Mouse (Mus musculus) midbrain, postnatal 0 days (tissue): ENCODE data around the gene Slc12a7. TPM values are rescaled to one million over a fixed set of nuclear protein-coding genes. Genes with fewer than 3 reads are reported as not detected.
A peak's percentile ranks its signal among the peaks of the same experiment; 100 is the strongest.

ENCODE experiments used
- ATAC-seq: fragments of 200-750 bp; cut with Nextera tagmentation; 2 replicates; pipeline ENCODE4 v1.8.0; 2017; ENCODE audit warnings: moderate number of reproducible peaks, mild to moderate bottlenecking, moderate TSS enrichment, moderate library complexity; ENCODE audit not compliant: low FRiP score
- DNase-seq: peaks from one replicate; pipeline ENCODE4 v3.0.0-alpha.2; 2015; ENCODE audit warnings: low spot score
- H3K27ac ChIP-seq: fragments of 300-500 bp; sonication (generic); 2 replicates; pipeline ENCODE4 v1.5.1; 2014; ENCODE audit warnings: low read depth, mild to moderate bottlenecking, low read length, mixed read lengths
- H3K27me3 ChIP-seq: fragments of 300-500 bp; sonication (generic); 2 replicates; pipeline ENCODE4 v1.6.1; 2014; ENCODE audit warnings: low read length, control low read depth, mixed read lengths; ENCODE audit not compliant: insufficient read depth
- H3K36me3 ChIP-seq: fragments of 300-500 bp; sonication (generic); 2 replicates; pipeline ENCODE4 v1.6.1; 2014; ENCODE audit warnings: low read length, control low read depth, mixed read lengths; ENCODE audit not compliant: insufficient read depth
- H3K4me1 ChIP-seq: fragments of 300-500 bp; sonication (generic); 2 replicates; pipeline ENCODE4 v1.6.1; 2014; ENCODE audit warnings: mild to moderate bottlenecking, control low read depth, antibody characterized with exemption, low read length, mixed read lengths; ENCODE audit not compliant: insufficient read depth
- H3K4me2 ChIP-seq: fragments of 300-500 bp; sonication (generic); 2 replicates; pipeline ENCODE4 v1.6.1; 2014; ENCODE audit warnings: low read depth, mild to moderate bottlenecking, low read length, mixed read lengths; ENCODE audit not compliant: poor library complexity, severe bottlenecking
- H3K4me3 ChIP-seq: fragments of 300-500 bp; sonication (generic); 2 replicates; pipeline ENCODE4 v1.5.1; 2014; ENCODE audit warnings: low read depth, mild to moderate bottlenecking, low read length, moderate library complexity
- H3K9ac ChIP-seq: fragments of 300-500 bp; sonication (generic); replicated peaks from 2 replicates; pipeline ENCODE4 v1.6.1; 2014; ENCODE audit warnings: mild to moderate bottlenecking, low read length, moderate library complexity, mixed read lengths; ENCODE audit not compliant: poor library complexity, severe bottlenecking
- H3K9me3 ChIP-seq: fragments of 300-500 bp; sonication (generic); 2 replicates; pipeline ENCODE4 v1.6.1; 2016; ENCODE audit warnings: low read length, control low read depth
- CTCF ChIP-seq: IDR thresholded peaks from 2 replicates; pipeline ENCODE4 v1.5.1; 2016; ENCODE audit warnings: antibody characterized with exemption, mild to moderate bottlenecking
- WGBS: fragments of 180-500 bp; shearing (Covaris S2); extraction: QIAGEN DNeasy Blood & Tissue Kit; methylation state at CpG from one replicate; pipeline ENCODE4 v1.1.7; 2014; 5-methylcytosine and 5-hydroxymethylcytosine counted together
- polyA plus RNA-seq: library from polyadenylated mRNA; unstranded; fragments of >200 nt; fragmentation: Nextera tagmentation; extraction: Ambion mirVana; gene quantifications from 2 replicates; pipeline ENCODE4 v1.2.1, GENCODE M21; 2015
- total RNA-seq: library from RNA; depleted of rRNA; stranded (reverse); fragments of >200 nt; gene quantifications from 2 replicates; pipeline ENCODE4 v1.2.3, GENCODE M21; 2014; rRNA removed

Slc12a7 gene
- 8.9 and 9.3 TPM in 2 replicates for total RNA-seq
- 4.1 and 4.7 TPM in 2 replicates for polyA plus RNA-seq

DNA sequence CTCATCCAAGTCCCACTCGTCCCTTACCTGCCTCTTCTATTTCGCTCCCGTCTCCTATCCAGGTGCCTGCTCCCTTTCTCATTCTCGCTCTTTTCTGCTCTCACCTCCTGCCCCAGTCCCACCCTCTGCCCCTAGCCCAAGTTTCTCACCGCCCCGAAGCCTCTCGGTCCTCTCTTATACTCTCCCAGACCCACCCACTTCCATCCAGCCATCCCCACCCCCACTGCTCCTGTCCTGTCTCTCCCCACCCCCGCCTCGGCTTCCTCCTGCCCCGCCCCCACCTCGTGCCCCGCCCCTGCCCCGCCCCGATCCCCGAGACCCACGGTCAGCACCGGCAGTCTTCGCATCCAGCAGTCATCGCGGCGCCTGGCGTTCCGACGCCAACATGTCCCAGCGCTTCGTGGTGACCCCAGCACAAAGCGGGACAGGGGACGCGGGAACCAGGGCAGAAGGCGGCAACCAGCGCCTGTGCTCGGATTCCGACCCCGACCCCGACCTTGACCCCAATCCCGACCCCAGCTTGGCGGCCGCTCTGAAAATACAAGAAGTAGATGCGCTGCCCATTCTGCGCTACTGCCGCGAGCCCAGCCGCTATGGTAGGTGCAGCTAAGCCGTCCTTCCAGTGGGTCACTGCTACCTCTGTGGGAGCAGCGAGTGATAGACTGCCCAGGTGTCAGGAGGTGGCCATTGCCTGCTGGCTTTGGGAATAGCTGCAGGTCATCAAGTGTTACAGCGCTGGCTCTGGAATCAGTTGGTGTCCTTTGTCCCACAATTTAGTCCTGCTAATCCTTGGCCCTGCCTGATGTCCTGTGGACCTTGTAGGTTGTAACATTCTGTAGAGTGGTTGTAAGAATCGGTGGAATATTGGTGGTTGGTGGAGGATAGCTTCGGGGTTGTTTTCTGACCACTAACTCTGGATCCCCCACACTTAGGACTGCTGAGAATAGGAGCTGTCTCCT lies at the start of gene Slc12a7:
Gene Slc12a7 (plus strand): TSS at position 353 of the 959 bp plus-strand sequence.
- Histone ChIP-seq H3K27ac (no peak within 1 kb of the TSS), H3K4me3 (peak within 1 kb of the TSS; percentile 36), H3K27me3 (no peaks in the 10 kb centered on the region), H3K4me1 (peaks cover 4% of the 10 kb centered on the region), H3K36me3 (no peaks in the 10 kb centered on the region), H3K9me3 (no peaks in the 10 kb centered on the region), H3K9ac (peak within 1 kb of the TSS; percentile 36; the same call in 1 of the 2 replicates), H3K4me2 (peak within 1 kb of the TSS; percentile 82)
- 5% methylated on average over 48 of the region's 48 CpGs for WGBS
- TF ChIP-seq CTCF = no peak
- DNase-seq (no peak), ATAC-seq (0 out of 2 replicates have a peak, but pooled peaks have one; percentile 28)

DNA sequence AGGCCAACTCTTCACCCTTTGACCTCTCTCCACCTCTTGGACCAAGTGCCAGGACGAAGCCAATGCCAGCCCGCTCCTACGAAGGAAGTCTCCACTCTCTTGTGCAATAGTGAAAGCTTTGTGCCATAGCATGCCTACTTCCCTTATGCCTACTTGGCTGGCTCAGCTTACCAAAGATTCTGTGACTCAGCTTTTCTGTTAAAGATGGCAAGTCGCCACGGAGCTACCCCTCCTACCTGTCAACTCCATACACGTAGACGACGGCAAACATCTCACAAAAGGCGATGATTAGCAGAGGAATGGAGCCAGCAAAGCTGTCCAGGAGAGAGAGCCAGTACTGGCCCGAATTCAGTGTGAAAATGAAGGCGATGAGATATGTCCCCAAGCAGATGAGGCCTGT lies 49.2 kb upstream of the Slc12a7 start:
- DNase-seq (no peak), ATAC-seq (no peak)
- TF ChIP-seq CTCF = no peak
- no peak overlapping the region for H3K4me3 ChIP-seq
- no peaks in the 10 kb centered on the region for H3K27me3 ChIP-seq
- no peaks in the 10 kb centered on the region for H3K36me3 ChIP-seq
- no peaks in the 10 kb centered on the region for H3K4me1 ChIP-seq
- no peak overlapping the region for H3K27ac ChIP-seq
- no peaks in the 10 kb centered on the region for H3K9me3 ChIP-seq
- no peak overlapping the region for H3K9ac ChIP-seq
- WGBS = 88% methylated on average over 11 of the region's 11 CpGs
- no peak overlapping the region for H3K4me2 ChIP-seq

DNA sequence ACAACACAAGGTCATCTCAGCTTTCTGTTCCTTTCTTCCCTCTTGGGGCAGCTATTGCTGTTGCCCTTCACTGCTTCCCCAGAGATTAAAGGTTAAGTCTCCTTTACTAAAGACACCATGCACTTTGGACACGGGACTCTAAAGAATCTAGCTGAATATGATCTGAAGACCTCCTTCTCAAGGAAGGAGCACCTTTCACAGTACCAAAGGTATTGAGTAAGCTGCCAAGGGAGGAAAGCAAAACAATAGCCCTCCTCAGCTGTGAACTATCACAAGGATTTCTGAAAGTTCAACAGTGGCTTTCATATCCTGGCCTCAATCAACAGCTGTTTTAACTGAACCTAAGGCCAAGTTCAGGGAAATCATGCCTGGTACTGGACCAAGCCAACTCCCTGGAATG lies 48.5 kb upstream of the Slc12a7 start:
- Histone ChIP-seq H3K4me3 (no peak overlapping the region), H3K4me2 (no peak overlapping the region), H3K9ac (no peak overlapping the region), H3K9me3 (no peaks in the 10 kb centered on the region), H3K27me3 (no peaks in the 10 kb centered on the region), H3K4me1 (no peaks in the 10 kb centered on the region), H3K36me3 (no peaks in the 10 kb centered on the region), H3K27ac (no peak overlapping the region)
- ATAC-seq = no peak
- no peak for TF ChIP-seq CTCF
- 77% methylated on average over 1 of the region's 1 CpGs for WGBS
- DNase-seq = no peak

DNA sequence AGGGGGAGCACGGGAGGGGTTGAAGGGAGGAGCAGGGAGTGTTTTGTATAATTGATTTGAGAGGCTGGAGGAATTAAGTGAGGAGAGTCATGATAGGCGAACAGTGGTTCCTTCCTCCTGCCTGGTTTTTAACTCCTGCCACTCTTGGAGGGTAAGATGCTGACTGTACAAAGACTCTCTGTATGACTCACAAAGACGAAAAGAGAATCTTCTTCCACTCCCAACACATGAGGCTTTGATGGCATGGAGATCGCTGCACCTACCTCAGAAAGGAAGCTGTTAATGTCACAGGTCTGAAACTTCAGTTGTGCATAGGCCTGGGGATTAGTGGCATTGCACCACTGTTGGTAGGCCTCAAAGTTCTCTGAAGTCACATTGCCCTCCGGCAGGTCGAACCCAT lies 47.4 kb upstream of the Slc12a7 start:
- no peak for DNase-seq
- Histone ChIP-seq H3K4me1 (no peaks in the 10 kb centered on the region), H3K9me3 (no peaks in the 10 kb centered on the region), H3K4me3 (no peak overlapping the region), H3K9ac (no peak overlapping the region), H3K27me3 (no peaks in the 10 kb centered on the region), H3K4me2 (no peak overlapping the region), H3K36me3 (no peaks in the 10 kb centered on the region), H3K27ac (no peak overlapping the region)
- TF ChIP-seq CTCF = no peak
- ATAC-seq = no peak
- 84% methylated on average over 6 of the region's 6 CpGs for WGBS

DNA sequence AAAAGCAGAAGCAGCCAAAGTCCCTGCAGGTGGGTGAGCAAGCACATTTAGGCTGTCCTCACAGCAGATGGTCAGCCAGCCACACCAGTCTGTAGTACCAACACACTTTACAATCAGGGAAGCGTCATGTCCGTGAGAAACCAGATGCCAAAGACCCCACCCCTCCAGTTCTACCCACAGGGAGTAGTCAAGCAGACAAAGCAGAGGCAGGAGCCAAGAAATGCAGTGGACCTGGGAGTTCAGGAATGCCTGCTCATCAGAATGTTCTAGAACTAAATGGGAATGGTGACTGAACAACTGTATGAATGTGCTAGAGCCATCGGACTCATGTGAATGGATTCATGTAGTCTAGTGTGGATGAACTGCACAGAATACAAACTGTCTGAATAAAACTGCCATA lies 45.3 kb upstream of the Slc12a7 start:
- H3K27me3 ChIP-seq = no peaks in the 10 kb centered on the region
- H3K4me2 ChIP-seq = no peak overlapping the region
- no peak overlapping the region for H3K27ac ChIP-seq
- no peaks in the 10 kb centered on the region for H3K9me3 ChIP-seq
- ATAC-seq (no peak), DNase-seq (no peak)
- TF ChIP-seq CTCF = no peak
- H3K36me3 ChIP-seq = no peaks in the 10 kb centered on the region
- no peak overlapping the region for H3K9ac ChIP-seq
- H3K4me3 ChIP-seq = no peak overlapping the region
- WGBS = 75% methylated on average over 3 of the region's 3 CpGs
- H3K4me1 ChIP-seq = no peaks in the 10 kb centered on the region

DNA sequence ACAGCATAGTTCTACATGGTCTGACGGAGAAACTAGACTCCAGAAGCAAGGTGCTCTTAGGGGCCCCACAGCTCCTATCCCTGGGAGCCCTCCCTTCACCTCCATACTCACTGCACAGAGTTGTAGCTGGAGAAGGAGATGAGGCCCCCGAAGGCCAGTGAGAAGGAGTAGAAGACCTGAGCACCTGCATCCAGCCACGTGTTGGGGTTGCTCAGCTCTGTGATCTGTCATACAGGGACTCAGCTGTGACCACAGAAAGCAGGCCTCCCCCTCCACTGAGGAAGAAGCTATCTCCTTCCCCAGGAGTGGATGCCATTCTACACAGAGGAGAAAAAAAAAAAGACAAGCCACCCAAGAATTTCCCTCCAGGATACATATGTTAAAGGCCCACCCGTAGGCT lies 44.0 kb upstream of the Slc12a7 start:
- Histone ChIP-seq H3K27ac (no peak overlapping the region), H3K4me1 (no peaks in the 10 kb centered on the region), H3K36me3 (no peaks in the 10 kb centered on the region), H3K4me3 (no peak overlapping the region), H3K9ac (no peak overlapping the region), H3K27me3 (no peaks in the 10 kb centered on the region), H3K4me2 (no peak overlapping the region), H3K9me3 (no peaks in the 10 kb centered on the region)
- 86% methylated on average over 4 of the region's 4 CpGs for WGBS
- DNase-seq = no peak
- no peak for ATAC-seq
- no peak for TF ChIP-seq CTCF
